Mouse (Mus musculus): ENCODE measurements around the gene Ppl.

Gene Ppl

DNA sequence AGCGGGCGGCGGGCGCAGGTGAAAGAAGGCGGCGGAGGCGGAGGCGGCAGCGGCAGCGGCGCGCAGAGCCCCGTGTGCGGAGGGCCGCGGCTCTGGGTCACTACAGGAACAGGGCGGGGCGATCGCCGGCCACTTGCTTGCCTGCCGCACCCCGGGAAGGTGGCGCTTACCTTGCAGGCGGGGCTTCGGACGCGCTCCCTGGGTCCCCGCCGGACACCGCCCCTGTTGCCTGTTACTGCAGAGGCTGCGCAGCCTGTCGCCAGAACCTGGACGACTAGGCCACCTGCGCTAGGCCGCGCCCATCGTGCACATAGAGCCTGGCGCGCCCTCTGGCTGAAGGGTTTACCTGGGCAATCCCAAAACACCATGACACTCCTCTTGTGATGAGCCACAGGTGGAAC, at the start of gene Ppl:
Gene Ppl, minus strand, starts transcription at position 21 of the 401 bp plus-strand sequence.
- DNase-seq (ENCODE audit: inconsistent age in 2 of 2, low spot score in 1 of 2): peak; percentile 77 to 81

DNA sequence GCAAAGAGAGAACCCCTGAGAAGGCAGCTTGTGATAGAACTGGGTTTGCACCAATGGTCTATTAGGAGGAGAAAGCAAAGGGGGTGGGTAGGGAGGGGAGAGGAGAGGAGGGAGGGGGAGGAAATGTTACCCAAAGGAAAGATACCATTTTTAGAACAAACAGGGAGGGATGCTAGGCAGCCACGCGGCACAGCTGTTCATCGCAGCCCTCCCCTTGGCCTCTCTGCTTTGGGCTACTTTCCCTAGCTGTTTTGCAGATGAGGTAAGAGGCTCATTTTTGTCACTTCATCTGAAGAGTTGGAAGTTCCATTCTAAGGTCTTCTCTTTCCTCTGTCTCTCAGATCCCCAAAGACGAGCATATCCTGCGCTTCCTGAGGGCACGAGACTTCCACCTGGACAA, 40.4 kb upstream of the Ppl start:
- DNase-seq (ENCODE audit: inconsistent age in 2 of 2, low spot score in 1 of 2): no peak

DNA sequence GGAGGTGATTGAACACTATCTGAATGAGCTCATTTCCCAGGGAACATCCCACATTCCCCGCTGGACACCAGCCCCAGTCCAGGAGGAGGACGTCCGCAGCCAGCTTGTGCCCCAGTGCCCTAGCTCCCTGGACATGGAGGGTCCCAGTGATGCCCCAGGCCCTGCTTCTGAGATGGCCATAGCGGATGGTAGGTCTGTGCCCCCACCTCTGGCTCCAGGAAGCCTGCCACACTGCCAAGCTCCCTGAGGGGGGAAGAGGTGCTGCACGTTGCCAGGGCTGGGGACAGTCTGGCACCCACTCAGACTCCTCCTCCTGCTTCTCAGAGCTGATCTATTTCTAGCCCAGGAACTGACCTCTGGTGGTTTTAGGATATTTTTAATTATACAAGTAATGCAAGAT, 36.6 kb upstream of the Ppl start:
- peak; percentile 31 to 65 for DNase-seq (ENCODE audit: inconsistent age in 2 of 2, low spot score in 1 of 2)

DNA sequence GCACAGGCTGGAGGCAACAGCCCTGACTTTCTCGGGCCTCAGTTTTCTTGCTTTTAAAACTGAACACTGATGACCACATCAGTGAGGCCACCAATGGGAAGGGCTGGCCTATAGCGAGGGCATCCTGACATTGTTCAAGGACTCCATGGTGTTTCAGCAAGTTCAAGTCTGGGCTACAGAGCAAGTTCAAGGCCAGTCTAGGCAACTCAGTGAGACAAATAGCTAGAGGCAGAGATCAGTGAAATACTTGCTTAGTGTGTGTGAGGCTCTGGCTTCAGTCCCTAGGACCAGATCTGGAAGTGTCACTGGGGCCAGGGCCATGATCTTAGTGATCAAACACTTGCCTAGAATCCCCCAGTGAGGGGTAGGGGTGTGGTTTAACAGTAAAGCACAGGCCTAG, 35.8 kb upstream of the Ppl start:
- DNase-seq (ENCODE audit: inconsistent age in 2 of 2, low spot score in 1 of 2): peak in 1 of 2 experiments; percentile 79

DNA sequence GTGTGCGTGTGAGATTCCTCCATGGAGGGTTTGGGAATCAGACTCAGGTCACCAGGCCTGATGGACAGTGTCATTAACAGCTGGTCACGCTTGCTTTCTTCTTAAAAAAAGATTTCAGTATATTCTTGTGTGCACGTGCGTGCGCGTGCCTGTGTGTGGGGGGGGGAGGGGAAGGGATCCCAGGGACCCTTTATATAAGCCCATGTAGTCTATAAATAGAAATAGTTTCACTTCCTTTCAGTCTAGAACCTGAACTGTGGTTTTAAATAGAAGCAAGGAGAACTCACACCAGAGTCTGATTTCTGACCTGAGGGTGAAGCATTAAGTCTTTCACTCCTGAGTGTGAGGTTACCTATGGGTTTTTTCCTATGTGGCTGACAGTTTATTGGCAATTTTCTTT, 32.1 kb upstream of the Ppl start:
- no peak for DNase-seq (ENCODE audit: inconsistent age in 2 of 2, low spot score in 1 of 2)

DNA sequence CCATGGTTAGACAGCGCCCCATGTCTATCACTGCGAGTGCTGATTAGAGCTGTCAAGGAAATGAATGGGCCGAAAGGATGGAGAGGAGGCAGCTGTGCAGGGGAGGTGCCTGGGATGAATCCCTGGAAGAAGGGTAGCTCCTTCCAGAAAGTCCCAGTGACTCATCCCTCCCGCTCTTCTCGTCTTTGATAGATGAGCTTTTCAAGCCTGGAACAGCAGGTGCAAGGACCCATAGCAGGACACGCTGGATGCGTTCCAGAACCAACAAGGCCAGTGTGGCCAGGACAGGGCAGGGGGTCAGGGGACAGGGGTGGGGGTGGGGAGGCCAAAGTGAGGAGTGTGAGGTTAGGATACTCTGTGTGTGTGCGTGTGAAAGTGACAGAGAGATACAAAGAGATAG, 27.0 kb upstream of the Ppl start:
- peak; percentile 73 to 80 for DNase-seq (ENCODE audit: inconsistent age in 2 of 2, low spot score in 1 of 2)

DNA sequence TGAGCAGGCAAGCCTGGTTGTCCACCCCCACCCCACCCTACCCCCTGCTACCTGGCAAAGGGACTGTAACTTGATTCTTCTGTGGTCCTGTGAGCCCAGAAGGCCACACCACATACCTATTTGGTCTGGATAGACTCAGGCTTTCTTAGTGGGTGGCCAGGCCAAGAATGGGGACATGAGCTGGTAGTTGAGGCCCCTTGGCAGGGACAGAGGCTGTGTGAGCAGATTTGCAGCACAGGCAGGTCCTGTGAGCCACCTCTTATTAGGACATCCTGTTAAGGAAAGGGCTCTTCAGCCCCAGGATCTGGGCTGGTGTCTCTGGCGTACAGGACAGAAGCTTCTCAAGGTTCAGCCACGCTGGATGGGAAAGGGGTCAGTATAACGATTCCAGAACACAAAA, 24.9 kb upstream of the Ppl start:
- no peak for DNase-seq (ENCODE audit: inconsistent age in 2 of 2, low spot score in 1 of 2)

DNA sequence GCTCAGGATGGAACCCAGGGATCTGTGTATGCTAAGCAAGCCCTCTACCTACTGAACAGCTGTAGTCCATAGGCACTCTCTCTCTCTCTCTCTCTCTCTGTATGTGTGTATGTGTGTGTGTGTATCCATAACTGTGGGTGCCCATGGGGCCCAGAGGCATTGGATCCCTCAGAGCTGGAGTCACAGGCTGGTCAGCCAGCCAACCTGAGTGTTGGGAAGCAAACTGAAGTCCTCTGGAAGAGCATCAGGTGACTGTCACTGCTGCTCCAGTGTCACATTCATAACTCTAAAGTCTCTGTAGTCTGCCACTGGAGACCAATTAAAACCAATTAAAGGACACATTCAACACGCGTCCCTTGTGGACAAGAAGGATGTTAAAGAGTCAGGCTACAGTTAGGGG, 24.3 kb upstream of the Ppl start:
- DNase-seq (ENCODE audit: inconsistent age in 2 of 2, low spot score in 1 of 2): no peak

DNA sequence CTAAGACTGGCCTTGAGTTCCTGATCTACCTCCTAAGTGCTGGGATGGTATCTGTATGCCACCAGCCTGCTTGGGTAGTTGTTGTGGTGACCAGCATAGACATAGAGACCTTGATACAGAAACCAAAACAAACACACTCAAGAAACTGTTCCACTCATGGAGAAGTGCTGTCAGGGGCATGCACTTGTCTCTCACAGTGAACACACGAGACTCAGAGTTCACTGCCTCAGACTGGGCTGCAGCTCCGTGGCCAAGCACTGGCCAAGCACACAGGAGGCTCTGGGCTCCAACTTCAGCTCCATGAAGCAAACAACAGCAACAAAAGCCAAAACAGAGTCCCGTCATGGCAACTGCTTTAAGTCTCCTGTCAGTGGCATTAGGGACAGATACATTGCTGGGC, 22.8 kb upstream of the Ppl start:
- DNase-seq (ENCODE audit: inconsistent age in 2 of 2, low spot score in 1 of 2): no peak

DNA sequence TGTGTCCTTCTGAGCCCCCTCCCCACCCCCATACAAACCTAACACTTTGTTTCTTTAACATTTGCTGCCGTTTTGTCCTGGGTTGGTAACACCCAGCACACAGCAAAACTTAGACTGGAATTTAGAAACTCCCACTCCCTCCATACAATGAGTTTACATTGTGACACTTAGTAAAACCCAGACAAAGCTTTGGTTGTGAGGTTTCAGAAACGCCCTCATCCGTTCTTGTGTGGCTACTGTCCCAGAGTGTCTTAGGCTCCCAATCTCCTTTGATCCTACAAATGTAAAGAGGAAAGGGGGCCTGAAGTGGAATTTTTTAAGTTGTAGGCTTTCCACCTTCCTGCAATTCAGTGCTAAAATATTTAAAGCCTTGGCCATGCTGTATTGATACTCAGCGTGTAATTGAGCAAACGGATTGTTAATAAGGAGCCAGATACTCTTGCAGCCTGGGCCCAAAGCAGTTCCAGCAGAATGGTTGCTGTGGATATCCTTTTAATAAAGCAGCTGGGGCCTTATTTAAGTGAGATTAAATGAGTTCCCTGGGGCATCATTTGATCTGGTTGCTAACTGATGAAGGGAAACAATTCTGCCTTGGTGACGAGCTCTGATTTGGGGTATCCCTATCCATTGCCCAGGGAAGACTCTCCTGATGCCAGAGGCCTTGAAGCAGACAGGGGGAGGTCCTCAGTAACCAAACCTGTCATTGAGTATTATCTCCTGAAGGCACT, 21.2 kb upstream of the Ppl start:
- no peak for DNase-seq (ENCODE audit: inconsistent age in 2 of 2, low spot score in 1 of 2)

DNA sequence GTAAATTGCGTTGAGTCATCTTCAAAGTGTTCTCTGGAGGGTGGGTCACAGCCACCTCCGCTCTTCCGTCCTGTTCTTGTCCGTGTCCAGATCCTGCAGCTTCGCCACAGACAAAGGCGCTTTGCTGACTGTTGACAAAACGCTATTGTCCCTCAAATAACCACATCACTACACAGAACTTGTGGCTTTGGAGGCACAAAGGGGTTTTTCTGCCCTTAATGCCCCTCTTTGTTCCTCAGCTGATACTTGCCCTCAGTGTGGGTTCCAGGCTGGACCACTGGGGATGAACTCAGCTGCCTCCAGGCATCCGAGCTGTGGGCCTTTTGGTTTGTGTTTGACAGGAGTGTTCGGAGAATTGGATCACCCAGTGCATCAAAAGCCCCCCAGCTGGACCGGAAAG, 18.3 kb upstream of the Ppl start:
- DNase-seq (ENCODE audit: inconsistent age in 2 of 2, low spot score in 1 of 2): no peak

DNA sequence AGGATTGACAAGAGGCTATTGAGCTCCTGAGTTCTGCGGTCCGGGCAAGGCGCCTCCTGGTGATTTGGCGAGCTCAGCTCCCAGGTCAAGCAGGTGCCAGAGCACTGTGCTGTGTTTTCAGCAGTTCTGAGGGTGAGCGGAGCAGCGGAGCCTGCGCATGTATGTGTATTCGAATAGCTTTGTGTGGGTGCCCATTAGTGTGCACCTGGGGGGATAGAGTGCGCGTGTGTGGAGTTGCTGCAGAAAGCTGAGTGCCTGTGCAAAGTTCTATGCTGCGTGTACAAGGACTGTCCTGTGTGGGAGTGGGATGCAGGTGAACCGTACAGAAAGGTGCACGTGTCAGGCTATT, 14.8 kb upstream of the Ppl start, which contains the start of gene Sec14l5:
Gene Sec14l5, plus strand, starts transcription at position 73 of the 349 bp plus-strand sequence.
- DNase-seq (ENCODE audit: inconsistent age in 2 of 2, low spot score in 1 of 2): no peak

DNA sequence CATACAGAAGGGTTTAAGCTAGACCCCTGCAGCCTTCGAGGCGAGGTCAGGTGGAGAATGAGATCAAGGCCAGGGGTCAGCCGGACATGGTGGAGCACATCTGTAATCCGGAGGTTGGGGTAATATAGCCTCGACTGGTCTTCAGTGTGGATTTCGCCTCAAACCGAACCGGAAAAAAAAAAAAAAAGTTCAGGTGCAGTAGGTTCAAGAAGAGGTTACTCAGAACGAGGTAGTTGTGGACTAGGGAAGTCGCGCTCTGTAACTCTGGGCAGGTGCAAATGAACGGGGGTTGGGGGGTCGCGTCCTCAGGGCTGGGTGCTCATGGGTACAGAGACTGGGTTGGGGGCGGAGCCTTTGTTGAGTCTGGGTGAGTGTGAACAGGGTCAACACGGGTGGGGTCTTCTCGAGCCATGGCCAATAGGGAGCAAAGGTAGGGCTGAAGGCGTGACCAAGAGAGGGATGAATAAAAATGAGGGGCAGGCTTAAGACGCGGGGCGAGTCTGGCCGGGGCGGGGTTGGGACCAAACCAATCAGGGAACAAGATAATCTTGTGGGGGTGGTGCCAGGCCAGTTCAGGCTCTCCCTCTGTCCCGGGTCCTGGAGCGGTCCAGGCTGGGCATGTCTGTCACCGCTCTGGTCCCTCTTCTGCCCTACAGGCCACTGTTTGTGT, 14.3 kb upstream of the Ppl start:
- DNase-seq (ENCODE audit: inconsistent age in 2 of 2, low spot score in 1 of 2): peak; percentile 84 to 92

DNA sequence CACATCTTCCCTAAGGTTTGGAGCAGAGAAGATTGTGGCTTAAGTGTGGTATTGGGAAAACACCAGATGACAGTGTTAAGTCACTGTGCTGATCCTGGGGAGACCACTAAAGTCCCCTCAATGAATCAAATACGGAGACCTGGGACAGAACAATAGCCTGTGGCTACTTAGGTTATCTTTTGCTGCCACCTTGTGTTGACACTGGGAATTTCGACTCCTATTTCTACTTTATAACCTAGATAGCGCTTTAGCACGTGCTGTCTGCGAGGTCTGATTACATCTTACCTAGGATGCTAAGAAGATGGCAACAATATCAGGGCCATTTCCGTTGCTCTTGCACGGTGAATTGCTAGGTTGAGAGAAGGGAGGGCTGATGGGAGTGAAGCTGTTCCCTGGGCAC, 13.3 kb upstream of the Ppl start:
- DNase-seq (ENCODE audit: inconsistent age in 2 of 2, low spot score in 1 of 2): peak; percentile 62 to 93

DNA sequence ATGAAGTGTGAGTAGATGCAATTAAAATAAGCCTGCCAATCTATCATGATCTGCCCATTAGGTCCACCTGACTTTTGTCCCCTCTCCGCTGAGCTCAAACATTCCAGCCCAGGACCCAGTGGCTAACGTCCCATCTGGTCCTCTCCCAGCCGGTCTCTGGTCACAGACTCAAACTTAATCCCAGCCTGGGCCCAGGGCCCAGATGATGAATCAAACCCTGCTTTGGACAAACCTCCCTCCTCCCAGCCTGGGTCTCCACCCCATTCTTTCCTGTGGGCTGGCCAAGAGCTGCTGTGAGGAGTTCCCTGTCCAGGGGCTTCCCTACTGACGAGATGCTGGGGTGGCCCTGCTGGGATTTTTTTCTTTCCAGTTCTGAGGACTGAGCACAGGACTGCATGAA, 7.5 kb upstream of the Ppl start:
- peak; percentile 59 to 70 for DNase-seq (ENCODE audit: inconsistent age in 2 of 2, low spot score in 1 of 2)

DNA sequence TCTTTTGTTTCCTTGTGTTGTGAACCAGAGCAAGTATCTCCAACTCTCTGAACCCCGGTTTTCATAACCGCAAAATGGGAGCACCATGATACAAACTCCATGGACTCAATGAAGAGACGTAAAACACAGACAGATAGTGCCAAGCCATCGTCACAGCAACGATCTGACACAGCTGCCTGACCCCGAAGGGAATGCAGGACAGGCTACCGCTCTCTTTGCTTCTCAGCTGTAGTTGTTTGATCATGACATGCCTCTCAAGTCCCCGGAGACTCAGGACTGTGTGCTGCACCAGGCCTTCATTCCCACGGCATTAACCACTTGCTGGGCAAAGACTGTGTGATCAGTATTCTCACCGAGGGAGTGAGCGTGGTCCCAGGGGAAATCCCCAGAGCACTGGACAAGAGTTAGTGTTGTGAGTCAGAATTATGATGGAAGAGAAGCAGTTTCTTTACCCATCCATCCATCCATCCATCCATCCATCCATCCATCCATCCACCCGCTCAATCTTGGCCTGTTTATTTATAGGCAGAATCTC, 4.9 kb upstream of the Ppl start:
- DNase-seq (ENCODE audit: inconsistent age in 2 of 2, low spot score in 1 of 2): no peak

DNA sequence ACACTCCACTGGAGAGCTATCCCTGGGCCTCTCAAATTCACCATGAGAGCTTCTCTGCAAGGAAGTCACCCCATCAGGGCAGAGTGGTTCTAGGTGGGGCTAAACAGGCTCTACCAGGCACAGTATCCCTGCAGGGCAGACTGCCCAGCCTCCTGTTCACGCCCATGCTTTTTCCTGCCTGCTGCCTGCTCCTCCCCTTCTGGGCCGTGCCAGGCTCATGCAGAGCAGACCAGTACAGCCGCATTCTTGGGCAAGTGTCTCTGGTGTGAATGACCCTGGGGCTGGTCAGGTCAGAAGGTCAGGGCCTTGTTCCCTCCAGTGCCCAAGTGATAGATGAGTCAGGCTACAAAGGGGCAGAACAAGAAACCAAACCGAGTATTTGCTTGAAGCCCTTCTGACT, 4.3 kb upstream of the Ppl start:
- peak; percentile 93 to 94 for DNase-seq (ENCODE audit: inconsistent age in 2 of 2, low spot score in 1 of 2)

DNA sequence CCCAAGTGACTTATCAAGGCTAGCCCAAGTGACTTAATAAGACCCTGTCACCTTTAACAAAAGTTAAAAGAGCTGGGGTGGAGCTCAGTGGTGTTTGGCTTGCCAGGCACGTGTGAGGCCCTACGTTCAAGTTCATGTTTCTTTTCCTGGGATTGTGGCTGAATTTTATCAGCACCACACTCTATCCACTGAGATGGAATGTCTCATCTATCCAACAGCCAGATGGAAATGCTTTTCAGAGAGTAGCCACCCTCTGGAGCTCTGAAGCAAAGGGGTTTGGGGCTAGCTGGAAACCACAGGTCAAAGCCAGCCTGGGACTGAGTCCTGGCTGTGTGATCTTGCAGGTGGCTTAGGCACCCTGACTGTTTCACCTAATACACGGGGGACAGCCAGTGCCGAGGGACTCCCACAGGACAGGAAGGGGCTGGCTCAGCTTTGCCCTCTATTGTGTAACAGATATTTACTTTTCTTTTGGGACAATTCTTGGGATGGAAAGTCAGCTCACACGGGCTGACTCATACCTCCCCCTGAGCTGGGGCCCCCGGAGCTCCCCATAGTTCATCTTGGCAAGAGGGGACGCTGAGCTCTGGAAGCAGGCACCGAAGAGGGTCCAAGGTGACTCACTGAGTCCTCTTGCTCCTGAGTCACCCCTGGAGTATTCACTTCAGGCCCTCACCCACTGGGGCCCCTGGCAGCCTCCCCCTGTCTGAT, 3.5 kb upstream of the Ppl start:
- peak; percentile 70 to 74 for DNase-seq (ENCODE audit: inconsistent age in 2 of 2, low spot score in 1 of 2)

DNA sequence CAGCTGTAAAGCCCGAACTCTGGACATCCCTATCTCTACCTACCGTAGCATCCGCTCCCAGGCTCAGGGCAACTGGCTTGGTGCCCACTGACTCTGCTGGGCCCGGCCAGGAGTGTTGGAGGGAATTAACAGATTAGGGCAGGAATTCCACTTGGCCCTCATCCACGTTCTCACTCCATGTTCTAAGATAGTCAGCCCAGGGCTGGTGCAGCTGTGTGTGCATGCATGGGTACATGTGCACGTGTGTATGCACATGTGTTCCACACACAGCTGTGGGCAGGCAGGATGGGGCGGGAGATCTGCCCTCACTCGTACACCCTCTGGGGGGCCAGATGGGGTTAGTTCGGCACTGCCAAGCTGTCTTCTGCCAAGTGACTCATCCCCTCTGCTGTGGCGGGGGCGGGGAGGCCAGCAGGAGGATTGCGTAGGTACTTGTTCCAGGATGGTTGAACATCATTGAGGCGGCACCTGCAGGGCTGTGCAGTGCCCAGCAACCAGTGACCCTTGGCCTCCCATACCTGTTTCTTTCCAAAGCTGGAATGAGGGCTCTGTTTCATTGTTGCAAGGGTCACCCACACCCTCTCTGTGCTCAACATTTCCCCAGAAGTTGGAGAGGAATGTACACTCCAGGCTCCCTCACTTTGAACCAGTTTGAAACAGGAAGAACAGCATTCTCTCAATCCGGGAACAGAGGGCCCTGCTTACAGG, 2.6 kb upstream of the Ppl start:
- DNase-seq (ENCODE audit: inconsistent age in 2 of 2, low spot score in 1 of 2): peak; percentile 88 to 91

DNA sequence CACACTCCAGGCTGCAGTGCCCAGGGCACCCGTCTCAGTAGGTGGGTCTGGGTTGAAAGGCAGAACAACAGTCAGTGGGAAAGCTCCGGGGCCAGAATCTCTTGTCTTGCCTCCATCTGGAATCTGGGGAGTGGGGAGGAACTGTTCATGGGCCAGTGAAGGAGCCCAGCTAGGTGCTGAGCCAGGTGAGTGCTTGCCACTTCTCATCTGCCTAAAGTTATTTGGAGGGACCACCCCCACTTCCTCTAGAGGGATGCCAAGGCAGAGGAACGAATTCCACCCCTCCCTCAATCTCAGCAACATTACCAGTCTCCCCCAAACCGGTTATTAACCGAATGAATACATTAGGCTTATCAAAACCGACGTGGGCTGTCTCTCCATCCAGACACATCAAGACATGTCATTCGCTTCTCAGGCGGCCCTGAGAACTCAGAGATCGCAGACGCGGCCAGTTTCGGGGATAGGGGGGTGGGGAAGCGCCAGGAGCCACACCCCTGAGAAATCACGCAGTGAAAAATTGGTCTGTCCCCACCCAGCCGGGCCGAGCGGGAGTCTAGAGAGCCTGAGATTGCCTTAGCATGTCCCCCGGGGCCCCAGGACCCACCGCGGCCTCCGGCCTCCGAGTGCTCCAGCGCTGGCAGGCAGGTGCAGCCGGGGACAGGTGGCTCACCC, 834 bp downstream of the Ppl start:
- peak; percentile 33 to 39 for DNase-seq (ENCODE audit: inconsistent age in 2 of 2, low spot score in 1 of 2)

DNA sequence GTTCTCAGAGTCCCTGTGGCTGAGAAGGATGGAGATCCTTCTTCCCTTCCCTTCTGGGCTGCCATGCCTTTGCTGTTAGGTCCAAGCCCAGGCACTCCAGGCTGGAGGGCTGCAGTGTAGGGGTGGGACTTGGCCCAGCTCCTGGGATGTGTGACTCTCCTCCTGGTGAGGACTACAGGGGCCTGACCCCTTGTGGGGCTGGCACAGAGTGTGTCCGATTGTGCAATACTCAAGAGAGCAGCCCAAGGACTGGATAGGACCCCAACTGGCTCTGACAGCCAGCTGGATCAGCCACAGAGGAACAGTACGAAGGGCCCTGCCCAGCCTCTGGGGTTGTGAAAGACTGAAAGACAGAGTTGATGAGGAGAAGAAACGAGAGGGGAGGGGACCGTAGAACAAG, 1.5 kb downstream of the Ppl start:
- peak; percentile 79 to 88 for DNase-seq (ENCODE audit: inconsistent age in 2 of 2, low spot score in 1 of 2)

All from adrenal gland, adult (tissue).